Mouse (Mus musculus): Measurements from ENCODE around the gene Psmd13. TPM values are rescaled to one million over a fixed set of nuclear protein-coding genes. Genes with fewer than 3 reads are reported as not detected.

The Psmd13 gene
- total and polyA plus RNA-seq, 3 experiments: 165 to 215 TPM; not detected in 1

GRCm38 (mm10) chr7:140834968-140835757 lies 46.6 kb upstream of the Psmd13 start, which contains the start of gene Urah:
Gene Urah, plus strand, starts transcription at chr7:140835018.
- Histone ChIP-seq H3K4me1 (ENCODE audit: control insufficient read depth in 1 of 2, insufficient read depth in 2 of 2, low read length in 2 of 2) (peaks cover 3 to 9% of the 10 kb centered on the region in 2 experiments; a peak in 2 of 4 replicates), H3K79me2 (ENCODE audit: control insufficient read depth, insufficient read depth, low read length, poor library complexity) (no peaks in the 10 kb centered on the region), H3K27me3 (ENCODE audit: control insufficient read depth in 1 of 2, insufficient read depth in 2 of 2, low read length in 2 of 2) (peaks cover 6 to 13% of the 10 kb centered on the region in 2 experiments), H3K36me3 (ENCODE audit: control insufficient read depth in 1 of 2, insufficient read depth in 2 of 2, low read length in 2 of 2) (no peaks in the 10 kb centered on the region; a peak in 1 of 4 replicates), H3K4me3 (ENCODE audit: control insufficient read depth in 1 of 2, insufficient read depth in 1 of 2, low read depth in 2 of 2, low read length in 2 of 2) (no peak within 1 kb of the TSS), H3K9me3 (replicated peaks; ENCODE audit: insufficient read depth, low read length) (no peaks in the 10 kb centered on the region), H3K9ac (ENCODE audit: control insufficient read depth, low read depth, low read length, poor library complexity, severe bottlenecking) (no peak within 1 kb of the TSS), H3K27ac (ENCODE audit: control insufficient read depth, low read depth, low read length) (no peak within 1 kb of the TSS)
- DNase-seq (ENCODE audit: low read depth, low spot score): no peak
- TF ChIP-seq KAT2A (conservative IDR thresholded peaks at IDR 0.05; ENCODE audit: low read depth, low read length): no peak
- no peak for TF ChIP-seq ZNF384 (IDR thresholded peaks at IDR 0.05; ENCODE audit: low read depth, low read length)
- TF ChIP-seq CHD1 (IDR thresholded peaks at IDR 0.05; ENCODE audit: low read depth, low read length): no peak
- TF ChIP-seq BHLHE40 (IDR thresholded peaks at IDR 0.05; ENCODE audit: borderline replicate concordance, low read depth, low read length): no peak
- TF ChIP-seq UBTF (IDR thresholded peaks at IDR 0.05; ENCODE audit: borderline replicate concordance, insufficient read depth, low read depth, low read length): no peak
- no peak for TF ChIP-seq POLR2AphosphoS2 (IDR thresholded peaks at IDR 0.05; ENCODE audit: low read length)
- no peak for TF ChIP-seq RAD21 (IDR thresholded peaks at IDR 0.05; ENCODE audit: low read depth, low read length)
- no peak for TF ChIP-seq EP300 (IDR thresholded peaks at IDR 0.05; ENCODE audit: low read depth in 1 of 2, low read length in 2 of 2)
- no peak for TF ChIP-seq NELFE (IDR thresholded peaks at IDR 0.05; ENCODE audit: low read depth, low read length)

GRCm38 (mm10) chr7:140835758-140836087 lies 46.0 kb upstream of the Psmd13 start:
- no peak overlapping the region for H3K4me3 ChIP-seq (ENCODE audit: control insufficient read depth in 1 of 2, insufficient read depth in 1 of 2, low read depth in 2 of 2, low read length in 2 of 2)
- no peak for DNase-seq (ENCODE audit: low read depth, low spot score)
- peaks cover 4 to 8% of the 10 kb centered on the region in 2 experiments for H3K27me3 ChIP-seq (ENCODE audit: control insufficient read depth in 1 of 2, insufficient read depth in 2 of 2, low read length in 2 of 2)
- H3K27ac ChIP-seq (ENCODE audit: control insufficient read depth, low read depth, low read length): no peak overlapping the region
- H3K36me3 ChIP-seq (ENCODE audit: control insufficient read depth in 1 of 2, insufficient read depth in 2 of 2, low read length in 2 of 2): no peaks in the 10 kb centered on the region; a peak in 1 of 4 replicates
- no peak overlapping the region for H3K9ac ChIP-seq (ENCODE audit: control insufficient read depth, low read depth, low read length, poor library complexity, severe bottlenecking)
- no peaks in the 10 kb centered on the region for H3K9me3 ChIP-seq (replicated peaks; ENCODE audit: insufficient read depth, low read length)
- no peak for TF ChIP-seq NELFE (IDR thresholded peaks at IDR 0.05; ENCODE audit: low read depth, low read length)
- no peak for TF ChIP-seq RCOR1 (IDR thresholded peaks at IDR 0.05; ENCODE audit: low read depth, low read length)
- no peak for TF ChIP-seq ETS1 (IDR thresholded peaks at IDR 0.05; ENCODE audit: low read depth, low read length)
- no peak for TF ChIP-seq CTCF (IDR thresholded peaks at IDR 0.05 in 2 of 3, conservative IDR thresholded peaks at IDR 0.05 in 1 of 3; ENCODE audit: control insufficient read depth in 1 of 3, insufficient read depth in 1 of 3, low read depth in 2 of 3, low read length in 3 of 3, poor library complexity in 1 of 3, severe bottlenecking in 1 of 3)
- TF ChIP-seq POLR2AphosphoS5 (IDR thresholded peaks at IDR 0.05; ENCODE audit: borderline replicate concordance, low read depth, low read length): no peak
- H3K4me1 ChIP-seq (ENCODE audit: control insufficient read depth in 1 of 2, insufficient read depth in 2 of 2, low read length in 2 of 2): peaks cover 3 to 9% of the 10 kb centered on the region in 2 experiments; a peak in 2 of 4 replicates
- no peaks in the 10 kb centered on the region for H3K79me2 ChIP-seq (ENCODE audit: control insufficient read depth, insufficient read depth, low read length, poor library complexity)
